Mouse (Mus musculus): Measurements from ENCODE around the gene Serpina3a.

DNA sequence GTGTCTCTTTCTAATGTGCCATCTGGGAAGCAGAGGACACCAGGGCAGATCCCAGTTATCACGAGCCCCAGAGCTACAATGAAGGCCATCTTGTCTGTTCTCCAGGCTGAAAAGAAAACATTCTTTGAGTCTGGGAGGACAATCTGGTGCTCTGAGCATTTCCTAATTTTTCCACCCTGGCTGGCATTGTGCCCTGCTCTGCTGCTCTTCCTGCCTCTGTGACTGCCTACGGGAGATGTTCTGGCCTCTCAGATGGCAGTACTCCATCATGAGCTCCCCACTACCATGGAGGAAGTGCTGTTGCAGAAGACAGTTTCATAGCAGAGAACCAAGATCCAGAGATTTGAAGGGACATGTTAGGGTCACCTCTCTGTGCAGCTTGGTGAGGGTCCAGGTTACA, 39.5 kb downstream of the Serpina3a start:
- TF ChIP-seq CTCF (conservative IDR thresholded peaks at IDR 0.05; ENCODE audit: low read length) (no peak), POU5F1 (IDR thresholded peaks at IDR 0.05; ENCODE audit: borderline replicate concordance, low read length) (no peak), NANOG (IDR thresholded peaks at IDR 0.05; ENCODE audit: borderline replicate concordance, low read length) (no peak)
